Mouse (Mus musculus): Measurements from ENCODE around the gene Oaz2.

- no peak for TF ChIP-seq POLR2A (IDR thresholded peaks at IDR 0.05; ENCODE audit: extremely low read depth, insufficient read depth, low read length)
- no peak for TF ChIP-seq CTCF (IDR thresholded peaks at IDR 0.05; ENCODE audit: low read depth, low read length)
Measured at GRCm38 (mm10) chr9:65641446-65642052, 26.3 kb upstream of the Oaz2 start.
